Mouse (Mus musculus) ES-Bruce4 (cell line): ENCODE results near the gene Tubg2.

Source experiments
- CTCF ChIP-seq: IDR thresholded peaks from one replicate; pipeline ENCODE4 v1.8.1; 2011; ENCODE audit warnings: low read depth, low read length
- EP300 ChIP-seq: IDR thresholded peaks from 2 replicates; pipeline ENCODE4 v1.6.1; 2011; ENCODE audit warnings: low read depth, low read length; ENCODE audit not compliant: insufficient read depth
- POLR2A ChIP-seq: IDR thresholded peaks from one replicate; pipeline ENCODE4 v1.8.1; 2011; ENCODE audit warnings: low read length; ENCODE audit not compliant: insufficient read depth

DNA sequence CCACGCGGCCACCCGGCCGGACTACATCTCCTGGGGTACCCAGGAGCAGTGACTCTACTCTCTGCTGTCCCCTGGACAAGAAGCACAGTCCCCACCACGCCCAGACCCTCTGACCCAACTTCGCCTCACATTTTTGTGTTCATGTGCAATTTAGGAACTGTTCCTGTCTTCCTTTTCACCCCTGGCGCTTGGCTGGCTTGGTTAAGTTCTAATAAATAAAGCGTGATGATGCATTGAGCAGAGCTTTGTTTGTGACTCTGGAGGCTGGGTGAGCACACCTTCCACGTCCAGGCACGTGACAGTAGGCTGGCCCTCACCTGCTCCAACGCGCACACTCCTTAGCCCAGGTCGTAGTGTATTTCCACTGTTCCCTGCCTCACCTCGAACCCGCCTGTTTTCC is 5.8 kb downstream of the Tubg2 start:
- no peak for TF ChIP-seq POLR2A
- no peak for TF ChIP-seq CTCF
- no peak for TF ChIP-seq EP300
